23 mouse cellular contexts compared by ENCODE assay signal in genomic region chr13:47076156-47076555, GRCm38 (mm10). TPM values are rescaled to one million over a fixed set of nuclear protein-coding genes. Genes with fewer than 3 reads are reported as not detected.
DNase-seq lines count a peak whose midpoint lies in the region; ATAC-seq lines count a peak whose summit lies in the region.
"Had no signal": no experiment of that assay in that cellular context is flagged by ENCODE, and none has a peak within 500 bp of the region (broad histone marks: within the 10 kb centered on the region; RNA-seq: fewer than 3 reads in every experiment).

No protein-coding gene starts in this region.

- intact Hi-C loops in heart, postnatal 14 days (cut with DNase I), result no loop called here

- 87% methylated on average over 5 of the region's 5 CpGs for WGBS in forebrain, embryonic 10.5 days
- WGBS in forebrain, embryonic 11.5 days, result 87% methylated on average over 5 of the region's 5 CpGs
- WGBS in heart, embryonic 12.5 days, result 76% methylated on average over 5 of the region's 5 CpGs
- WGBS in heart, embryonic 10.5 days, result 73% methylated on average over 5 of the region's 5 CpGs
- WGBS in limb, embryonic 15.5 days, result 75% methylated on average over 5 of the region's 5 CpGs
- WGBS in limb, embryonic 10.5 days, result 81% methylated on average over 5 of the region's 5 CpGs

- no peak for ATAC-seq in forebrain, embryonic 11.5 days (replicated peaks; ENCODE audit: low FRiP score)
- ATAC-seq in heart, embryonic 12.5 days (ENCODE audit: insufficient number of reproducible peaks, low FRiP score), result no peak
- no peak for ATAC-seq in limb, embryonic 15.5 days (ENCODE audit: insufficient number of reproducible peaks, low FRiP score, low TSS enrichment, low read depth)
- ATAC-seq: activated CD4-positive, CD25-positive, alpha-beta regulatory T cell, adult 4 months; CD4-positive, CD25-positive, alpha-beta regulatory T cell, adult 4 months; Patski had no signal

- no peaks in the 10 kb centered on the region for H3K9me3 ChIP-seq in forebrain, embryonic 10.5 days
- H3K9me3 ChIP-seq in forebrain, embryonic 11.5 days (ENCODE audit: control insufficient read depth, low read length), result no peaks in the 10 kb centered on the region
- peaks cover 3% of the 10 kb centered on the region for H3K9me3 ChIP-seq in heart, embryonic 12.5 days (replicated peaks)
- H3K9me3 ChIP-seq in heart, embryonic 10.5 days, result no peaks in the 10 kb centered on the region
- no peaks in the 10 kb centered on the region for H3K9me3 ChIP-seq in limb, embryonic 15.5 days
- no peaks in the 10 kb centered on the region for H3K9me3 ChIP-seq in limb, embryonic 10.5 days (replicated peaks)
- H3K9me3 ChIP-seq: G1E had no signal

- DNase-seq in forebrain, embryonic 10.5 days (ENCODE audit: extremely low spot score, low spot score), result peak; percentile 9
- DNase-seq in forebrain, embryonic 11.5 days (ENCODE audit: low spot score), result no peak
- DNase-seq in heart, adult 11 months, result peak; percentile 68
- peak; percentile 62 for DNase-seq in heart, embryonic 10.5 days (ENCODE audit: low spot score)
- no peak for DNase-seq in heart, postnatal 14 days
- no peak for DNase-seq in limb, embryonic 10.5 days (ENCODE audit: low spot score)
- DNase-seq: adrenal gland, adult 2 months; adrenal gland, adult 8-10 months; adrenal gland, postnatal 10 days; adrenal gland, postnatal 14 days; adrenal gland, postnatal 25 days; adrenal gland, postnatal 36 days; B cell, adult 2 months; cerebellum, adult 11 months; cerebellum, adult 11-12 months had no signal

- no peaks in the 10 kb centered on the region for H3K27me3 ChIP-seq in forebrain, embryonic 10.5 days (ENCODE audit: poor library complexity, severe bottlenecking)
- H3K27me3 ChIP-seq in forebrain, embryonic 11.5 days (ENCODE audit: control insufficient read depth, insufficient read depth, low read length), result no peaks in the 10 kb centered on the region
- no peaks in the 10 kb centered on the region for H3K27me3 ChIP-seq in heart, embryonic 12.5 days (replicated peaks)
- no peaks in the 10 kb centered on the region for H3K27me3 ChIP-seq in heart, embryonic 10.5 days (ENCODE audit: insufficient read depth, poor library complexity, severe bottlenecking)
- no peaks in the 10 kb centered on the region for H3K27me3 ChIP-seq in limb, embryonic 15.5 days
- no peaks in the 10 kb centered on the region for H3K27me3 ChIP-seq in limb, embryonic 10.5 days (ENCODE audit: low read depth, poor library complexity, severe bottlenecking)
- H3K27me3 ChIP-seq: CH12.LX, Patski had no signal

- H3K27ac ChIP-seq in forebrain, embryonic 10.5 days, result no peak overlapping the region
- H3K27ac ChIP-seq in forebrain, embryonic 11.5 days (ENCODE audit: low read depth, low read length), result no peak overlapping the region
- no peak overlapping the region for H3K27ac ChIP-seq in heart, embryonic 12.5 days (ENCODE audit: poor library complexity, severe bottlenecking)
- no peak overlapping the region for H3K27ac ChIP-seq in heart, embryonic 10.5 days
- H3K27ac ChIP-seq in limb, embryonic 15.5 days, result peak overlapping the region; percentile 33; the same call in 1 of the 2 replicates
- no peak overlapping the region for H3K27ac ChIP-seq in limb, embryonic 10.5 days

- H3K9ac ChIP-seq in forebrain, embryonic 11.5 days (ENCODE audit: low read length), result no peak overlapping the region
- H3K9ac ChIP-seq in heart, embryonic 12.5 days, result no peak overlapping the region
- H3K9ac ChIP-seq in limb, embryonic 15.5 days, result no peak overlapping the region

- H3K4me1 ChIP-seq in forebrain, embryonic 10.5 days, result no peaks in the 10 kb centered on the region
- H3K4me1 ChIP-seq in forebrain, embryonic 11.5 days (replicated peaks; ENCODE audit: control insufficient read depth, insufficient read depth, low read length), result no peaks in the 10 kb centered on the region
- no peaks in the 10 kb centered on the region for H3K4me1 ChIP-seq in heart, embryonic 12.5 days (replicated peaks)
- 0 out of 2 replicates have a peak, but pooled peaks cover 4% of the 10 kb centered on the region for H3K4me1 ChIP-seq in heart, embryonic 10.5 days
- H3K4me1 ChIP-seq in limb, embryonic 15.5 days, result no peaks in the 10 kb centered on the region
- no peaks in the 10 kb centered on the region for H3K4me1 ChIP-seq in limb, embryonic 10.5 days

- H3K4me3 ChIP-seq in forebrain, embryonic 10.5 days, result no peak overlapping the region
- no peak overlapping the region for H3K4me3 ChIP-seq in forebrain, embryonic 11.5 days (ENCODE audit: low read depth, low read length)
- H3K4me3 ChIP-seq in heart, embryonic 12.5 days, result no peak overlapping the region
- H3K4me3 ChIP-seq in heart, embryonic 10.5 days, result no peak overlapping the region
- no peak overlapping the region for H3K4me3 ChIP-seq in limb, embryonic 15.5 days
- H3K4me3 ChIP-seq in limb, embryonic 10.5 days, result no peak overlapping the region

- H3K36me3 ChIP-seq in forebrain, embryonic 10.5 days (replicated peaks), result peaks cover 72% of the 10 kb centered on the region
- H3K36me3 ChIP-seq in forebrain, embryonic 11.5 days (ENCODE audit: control insufficient read depth, insufficient read depth, low read length), result no peaks in the 10 kb centered on the region; the same call in 1 of the 2 replicates
- H3K36me3 ChIP-seq in heart, embryonic 12.5 days, result peaks cover 43% of the 10 kb centered on the region
- H3K36me3 ChIP-seq in heart, embryonic 10.5 days, result peaks cover 32% of the 10 kb centered on the region
- H3K36me3 ChIP-seq in limb, embryonic 15.5 days, result peaks cover 62% of the 10 kb centered on the region
- peaks cover 42% of the 10 kb centered on the region for H3K36me3 ChIP-seq in limb, embryonic 10.5 days

- H3K4me2 ChIP-seq in forebrain, embryonic 11.5 days (ENCODE audit: low read depth, low read length, severe bottlenecking), result no peak overlapping the region
- no peak overlapping the region for H3K4me2 ChIP-seq in heart, embryonic 12.5 days
- no peak overlapping the region for H3K4me2 ChIP-seq in limb, embryonic 15.5 days

RNA-seq across cellular contexts. Expression of gene Dek, which starts 29.8 kb away (rescaled TPM):
- 434 and 448 TPM in 2 replicates for polyA plus RNA-seq in forebrain, embryonic 10.5 days (2016; fragmentation: Nextera tagmentation; extraction: Ambion mirVana)
- 434 and 453 TPM in 2 replicates for polyA plus RNA-seq in forebrain, embryonic 11.5 days (2014; fragmentation: Nextera tagmentation; extraction: Ambion mirVana)
- 171 and 173 TPM in 2 replicates for polyA plus RNA-seq in heart, embryonic 12.5 days (2016; fragmentation: Nextera tagmentation; extraction: Ambion mirVana)
- polyA plus RNA-seq in heart, embryonic 10.5 days (2016; fragmentation: Nextera tagmentation; extraction: Ambion mirVana), result 167 and 249 TPM in 2 replicates
- 10 to 100 TPM; 38.3 to 41.2 TPM for total RNA-seq in heart, postnatal 14 days (2021)
- 236 and 267 TPM in 2 replicates for polyA plus RNA-seq in limb, embryonic 15.5 days (2015; fragmentation: Nextera tagmentation; extraction: Ambion mirVana)
- polyA plus RNA-seq in limb, embryonic 10.5 days (2016; fragmentation: Nextera tagmentation; extraction: Ambion mirVana), result 299 and 332 TPM in 2 replicates

RNA-seq across cellular contexts. Expression of gene Tpmt, which starts 31.6 kb away (rescaled TPM):
- 29.9 and 32.0 TPM in 2 replicates for polyA plus RNA-seq in forebrain, embryonic 10.5 days (2016; fragmentation: Nextera tagmentation; extraction: Ambion mirVana)
- 31.7 and 34.2 TPM in 2 replicates for polyA plus RNA-seq in forebrain, embryonic 11.5 days (2014; fragmentation: Nextera tagmentation; extraction: Ambion mirVana)
- 13.4 and 13.5 TPM in 2 replicates for polyA plus RNA-seq in heart, embryonic 12.5 days (2016; fragmentation: Nextera tagmentation; extraction: Ambion mirVana)
- 16.3 and 21.1 TPM in 2 replicates for polyA plus RNA-seq in heart, embryonic 10.5 days (2016; fragmentation: Nextera tagmentation; extraction: Ambion mirVana)
- total RNA-seq in heart, postnatal 14 days (2021), result 1 to 10 TPM; 6.1 to 6.7 TPM
- 15.5 and 16.4 TPM in 2 replicates for polyA plus RNA-seq in limb, embryonic 15.5 days (2015; fragmentation: Nextera tagmentation; extraction: Ambion mirVana)
- 24.9 and 30.9 TPM in 2 replicates for polyA plus RNA-seq in limb, embryonic 10.5 days (2016; fragmentation: Nextera tagmentation; extraction: Ambion mirVana)

RNA-seq across cellular contexts. Expression of gene Kdm1b, which starts 32.9 kb away (rescaled TPM):
- 15.8 and 17.7 TPM in 2 replicates for polyA plus RNA-seq in forebrain, embryonic 10.5 days (2016; fragmentation: Nextera tagmentation; extraction: Ambion mirVana)
- 20.4 and 21.1 TPM in 2 replicates for polyA plus RNA-seq in forebrain, embryonic 11.5 days (2014; fragmentation: Nextera tagmentation; extraction: Ambion mirVana)
- polyA plus RNA-seq in heart, embryonic 12.5 days (2016; fragmentation: Nextera tagmentation; extraction: Ambion mirVana), result 9.0 and 9.3 TPM in 2 replicates
- 7.9 and 9.2 TPM in 2 replicates for polyA plus RNA-seq in heart, embryonic 10.5 days (2016; fragmentation: Nextera tagmentation; extraction: Ambion mirVana)
- total RNA-seq in heart, postnatal 14 days (2021), result 1 to 10 TPM; 7.6 to 8.5 TPM
- polyA plus RNA-seq in limb, embryonic 15.5 days (2015; fragmentation: Nextera tagmentation; extraction: Ambion mirVana), result 12.9 and 14.3 TPM in 2 replicates
- 8.6 and 11.2 TPM in 2 replicates for polyA plus RNA-seq in limb, embryonic 10.5 days (2016; fragmentation: Nextera tagmentation; extraction: Ambion mirVana)

RNA-seq across cellular contexts. Expression of gene Rnf144b, which starts 46.3 kb away (rescaled TPM):
- polyA plus RNA-seq in forebrain, embryonic 10.5 days (2016; fragmentation: Nextera tagmentation; extraction: Ambion mirVana), result 0.59 and 0.66 TPM in 2 replicates
- 0.73 and 0.80 TPM in 2 replicates for polyA plus RNA-seq in forebrain, embryonic 11.5 days (2014; fragmentation: Nextera tagmentation; extraction: Ambion mirVana)
- 1.6 and 1.9 TPM in 2 replicates for polyA plus RNA-seq in heart, embryonic 12.5 days (2016; fragmentation: Nextera tagmentation; extraction: Ambion mirVana)
- polyA plus RNA-seq in heart, embryonic 10.5 days (2016; fragmentation: Nextera tagmentation; extraction: Ambion mirVana), result 0.98 and 1.6 TPM in 2 replicates
- 10 to 100 TPM; 16.5 to 19.8 TPM for total RNA-seq in heart, postnatal 14 days (2021)
- 3.9 and 4.4 TPM in 2 replicates for polyA plus RNA-seq in limb, embryonic 15.5 days (2015; fragmentation: Nextera tagmentation; extraction: Ambion mirVana)
- polyA plus RNA-seq in limb, embryonic 10.5 days (2016; fragmentation: Nextera tagmentation; extraction: Ambion mirVana), result 0.45 and 0.61 TPM in 2 replicates
- total RNA-seq: CH12.LX, MEL had no signal

Comparison
In these comparisons a context has a peak if more than half of its experiments do, and no peak if none do; other contexts are left out.
1. DNase-seq: peak in forebrain, embryonic 10.5 days (single experiment), heart, adult 11 months (single experiment) and heart, embryonic 10.5 days (single experiment); none in forebrain, embryonic 11.5 days (single experiment), heart, postnatal 14 days (0 of 2) and limb, embryonic 10.5 days (single experiment).